Mouse (Mus musculus) CH12.LX (cell line): ENCODE measurements at regions not wholly inside any gene's neighbourhood (a gene's known extent, or its start where the extent isn't known, plus 50 kb on each side); places are given as distances from the start of the nearest gene placed in this dataset.

ENCODE experiments used
- DNase-seq: peaks from one replicate; pipeline ENCODE4 v3.0.0-alpha.2; 2013; ENCODE audit errors: extremely low read depth
- H3K27ac ChIP-seq: 2 replicates; pipeline ENCODE4 v1.5.1; 2012; ENCODE audit warnings: low read depth, mild to moderate bottlenecking, control low read depth, moderate library complexity; ENCODE audit not compliant: insufficient read depth
- H3K27me3 ChIP-seq: replicated peaks from 2 replicates; pipeline ENCODE3; 2012; ENCODE audit warnings: inconsistent platforms
- H3K36me3 ChIP-seq, 2 experiments: replicated peaks in 1 of 2; 2 replicates each; pipeline versions ENCODE3 to v1.6.1; 2012; ENCODE audit warnings: inconsistent platforms in 1 of 2, low read length in 1 of 2, mild to moderate bottlenecking in 1 of 2, mixed read lengths in 1 of 2, moderate library complexity in 1 of 2; ENCODE audit not compliant: control insufficient read depth in 1 of 2, insufficient read depth in 1 of 2
- H3K4me1 ChIP-seq, 2 experiments: 2 replicates each; pipeline ENCODE4 v1.6.1; 2012; ENCODE audit warnings: inconsistent platforms in 1 of 2, moderate library complexity in 1 of 2; ENCODE audit not compliant: insufficient read depth in 2 of 2, control insufficient read depth in 1 of 2
- H3K4me2 ChIP-seq: 2 replicates; pipeline ENCODE4 v1.6.1; 2012; ENCODE audit warnings: low read depth, mild to moderate bottlenecking, control low read depth; ENCODE audit not compliant: poor library complexity, insufficient read depth, severe bottlenecking
- H3K4me3 ChIP-seq, 3 experiments: fragments of 150-350 bp in 1 of 3; sonication (generic) in 1 of 3; replicated peaks in 1 of 3; 2 replicates each; pipeline versions ENCODE3 to v1.5.1; 2011 to 2012; ENCODE audit warnings: low read depth in 2 of 3, low read length in 2 of 3, mild to moderate bottlenecking in 2 of 3, moderate library complexity in 2 of 3, control low read depth in 1 of 3, improper control_type of control experiment in 1 of 3, inconsistent platforms in 1 of 3, mixed read lengths in 1 of 3; ENCODE audit not compliant: poor library complexity in 1 of 3
- H3K79me2 ChIP-seq: replicated peaks from 2 replicates; pipeline ENCODE4 v1.6.1; 2012; ENCODE audit warnings: mild to moderate bottlenecking, moderate library complexity; ENCODE audit not compliant: control insufficient read depth, poor library complexity, insufficient read depth, severe bottlenecking; ENCODE audit errors: extremely low read depth
- H3K9ac ChIP-seq: 2 replicates; pipeline ENCODE4 v1.6.1; 2012; ENCODE audit warnings: low read depth, mild to moderate bottlenecking, control low read depth, moderate library complexity; ENCODE audit not compliant: insufficient read depth
- H3K9me3 ChIP-seq: replicated peaks from 2 replicates; pipeline ENCODE3; 2012; ENCODE audit warnings: low read length, inconsistent platforms, mixed read lengths
- BHLHE40 ChIP-seq: IDR thresholded peaks from 2 replicates; pipeline ENCODE4 v1.6.1; 2011; ENCODE audit warnings: mild to moderate bottlenecking, low read depth, low read length, improper control_type of control experiment
- E2F4 ChIP-seq: IDR thresholded peaks from 2 replicates; pipeline ENCODE4 v1.6.1; 2011; ENCODE audit warnings: low read depth, low read length, improper control_type of control experiment; ENCODE audit not compliant: insufficient replicate concordance
- ELF1 ChIP-seq: IDR thresholded peaks from 2 replicates; pipeline ENCODE4 v1.6.1; 2014; ENCODE audit warnings: low read depth, mild to moderate bottlenecking, inconsistent platforms, low read length, improper control_type of control experiment
- EP300 ChIP-seq: IDR thresholded peaks from 2 replicates; pipeline ENCODE4 v1.6.1; 2011; ENCODE audit warnings: low read length, improper control_type of control experiment
- ETS1 ChIP-seq: conservative IDR thresholded peaks from 2 replicates; pipeline ENCODE4 v1.6.1; 2012; ENCODE audit warnings: low read depth, mild to moderate bottlenecking, inconsistent platforms, low read length, improper control_type of control experiment, moderate library complexity
- GABPA ChIP-seq: IDR thresholded peaks from 2 replicates; pipeline ENCODE4 v1.6.1; 2012; ENCODE audit warnings: low read depth, low read length, improper control_type of control experiment, inconsistent platforms; ENCODE audit not compliant: insufficient replicate concordance
- IRF4 ChIP-seq: IDR thresholded peaks from 2 replicates; pipeline ENCODE4 v1.6.1; 2014; ENCODE audit warnings: low read depth, mild to moderate bottlenecking, inconsistent platforms, low read length, improper control_type of control experiment
- JUN ChIP-seq: IDR thresholded peaks from 2 replicates; pipeline ENCODE4 v1.6.1; 2011; ENCODE audit warnings: low read depth, mild to moderate bottlenecking, low read length, improper control_type of control experiment, moderate library complexity; ENCODE audit not compliant: insufficient read depth
- MAX ChIP-seq: IDR thresholded peaks from 2 replicates; pipeline ENCODE4 v1.6.1; 2011; ENCODE audit warnings: low read length, improper control_type of control experiment
- MXI1 ChIP-seq: IDR thresholded peaks from 2 replicates; pipeline ENCODE4 v1.6.1; 2011; ENCODE audit warnings: mild to moderate bottlenecking, low read depth, low read length, improper control_type of control experiment
- MYC ChIP-seq: IDR thresholded peaks from 2 replicates; pipeline ENCODE4 v1.6.1; 2011; ENCODE audit warnings: low read depth, mild to moderate bottlenecking, improper control_type of control experiment, low read length
- NRF1 ChIP-seq: IDR thresholded peaks from 2 replicates; pipeline ENCODE4 v1.6.1; 2014; ENCODE audit warnings: low read depth, mild to moderate bottlenecking, inconsistent platforms, low read length, improper control_type of control experiment, moderate library complexity
- POLR2A ChIP-seq: IDR thresholded peaks from 2 replicates; pipeline ENCODE4 v1.6.1; 2011; ENCODE audit warnings: low read depth, mild to moderate bottlenecking, improper control_type of control experiment, low read length
- POLR2AphosphoS2 ChIP-seq: IDR thresholded peaks from 2 replicates; pipeline ENCODE4 v1.6.1; 2011; ENCODE audit warnings: low read depth, low read length, improper control_type of control experiment
- RAD21 ChIP-seq: IDR thresholded peaks from 2 replicates; pipeline ENCODE4 v1.6.1; 2011; ENCODE audit warnings: low read depth, mild to moderate bottlenecking, low read length, improper control_type of control experiment, moderate library complexity
- SIN3A ChIP-seq: IDR thresholded peaks from 2 replicates; pipeline ENCODE4 v1.6.1; 2012; ENCODE audit warnings: low read length, improper control_type of control experiment, inconsistent platforms
- TCF12 ChIP-seq: IDR thresholded peaks from 2 replicates; pipeline ENCODE4 v1.6.1; 2014; ENCODE audit warnings: low read depth, mild to moderate bottlenecking, inconsistent platforms, low read length, improper control_type of control experiment
- UBTF ChIP-seq: IDR thresholded peaks from 2 replicates; pipeline ENCODE4 v1.6.1; 2012; ENCODE audit warnings: low read depth, mild to moderate bottlenecking, inconsistent platforms, low read length, improper control_type of control experiment, moderate library complexity
- USF1 ChIP-seq: IDR thresholded peaks from 2 replicates; pipeline ENCODE4 v1.6.1; 2014; ENCODE audit warnings: low read depth, mild to moderate bottlenecking, inconsistent platforms, low read length, improper control_type of control experiment
- ZC3H11A ChIP-seq: IDR thresholded peaks from 2 replicates; pipeline ENCODE4 v1.6.1; 2012; ENCODE audit warnings: low read depth, mild to moderate bottlenecking, inconsistent platforms, low read length, improper control_type of control experiment
- ZNF384 ChIP-seq: IDR thresholded peaks from 2 replicates; pipeline ENCODE4 v1.6.1; 2012; ENCODE audit warnings: low read depth, low read length, improper control_type of control experiment, inconsistent platforms
- dilution Hi-C: fragments of 300-500 bp; cut with MboI; formaldehyde crosslinking; loops from 2 replicates; pipeline ENCODE4 v1.14.3; 2020; ENCODE audit warnings: low sequenced_read_pairs; ENCODE audit not compliant: extremely low pct_unique_long_range_greater_than_20kb, extremely low pct_ligation_motif_present
- in situ Hi-C: fragments of 300-500 bp; cut with MboI; formaldehyde crosslinking; loops from 3 replicates; pipeline ENCODE4 v1.14.3; 2019; ENCODE audit warnings: low sequenced_read_pairs, low pct_ligation_motif_present, low pct_unique_long_range_greater_than_20kb, mixed read lengths

DNA sequence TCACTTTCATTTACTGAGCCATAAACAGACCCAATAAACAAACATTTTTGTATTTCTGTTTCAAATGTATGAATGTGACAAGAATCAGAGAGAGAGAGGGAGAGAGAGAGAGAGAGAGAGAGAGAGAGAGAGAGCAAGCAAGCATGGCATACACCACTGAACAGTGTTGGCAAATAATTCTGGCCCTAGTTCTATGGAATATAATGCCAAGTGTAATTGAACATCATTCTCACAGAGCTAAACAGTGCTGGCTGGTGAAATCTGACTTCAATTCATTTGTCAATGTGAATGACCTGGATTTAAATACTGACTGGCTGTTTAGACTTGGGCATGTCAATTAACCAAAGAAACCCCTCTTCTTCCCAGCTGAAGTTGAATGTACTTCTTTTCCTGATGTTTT, 308.9 kb upstream of the Pdzrn3 start:
- Histone ChIP-seq H3K27ac (no peak overlapping the region), H3K36me3 (no peaks in the 10 kb centered on the region), H3K9ac (no peak overlapping the region), H3K79me2 (no peaks in the 10 kb centered on the region), H3K4me1 (no peaks in the 10 kb centered on the region), H3K4me3 (no peak overlapping the region), H3K4me2 (no peak overlapping the region), H3K27me3 (no peaks in the 10 kb centered on the region), H3K9me3 (peaks cover 20% of the 10 kb centered on the region)
- dilution Hi-C loops = no loop called here
- TF ChIP-seq USF1 = no peak
- TF ChIP-seq ETS1 = no peak
- no peak for TF ChIP-seq POLR2AphosphoS2
- no peak for TF ChIP-seq JUN
- in situ Hi-C loops = no loop called here
- DNase-seq = no peak

- Histone ChIP-seq H3K9ac (no peak overlapping the region), H3K27ac (no peak overlapping the region), H3K4me1 (no peaks in the 10 kb centered on the region), H3K27me3 (no peaks in the 10 kb centered on the region), H3K9me3 (peaks cover 19% of the 10 kb centered on the region), H3K79me2 (no peaks in the 10 kb centered on the region), H3K36me3 (no peaks in the 10 kb centered on the region), H3K4me3 (no peak overlapping the region), H3K4me2 (no peak overlapping the region)
- dilution Hi-C loops = no loop called here
- TF ChIP-seq ZC3H11A (no peak), SIN3A (no peak), MYC (no peak), TCF12 (no peak), RAD21 (no peak), BHLHE40 (no peak), UBTF (no peak), IRF4 (no peak), EP300 (no peak), ELF1 (no peak), MXI1 (no peak), NRF1 (no peak), MAX (no peak), E2F4 (no peak), ZNF384 (no peak), ETS1 (no peak), GABPA (no peak), POLR2A (no peak)
- in situ Hi-C loops = no loop called here
- no peak for DNase-seq
These were observed 308.0 kb upstream of the Pdzrn3 start for GRCm38 (mm10) chr6:101685734-101686133.
